Mouse (Mus musculus): Measurements from ENCODE around the gene Olfr373. TPM values are rescaled to one million over a fixed set of nuclear protein-coding genes. Genes with fewer than 3 reads are reported as not detected.
"Not testable (repeated sequence)": the region's sequence is repeated elsewhere in the genome, so short reads cannot be mapped to it uniquely, and the experiment has no call there.

The Olfr373 gene
- total and polyA plus RNA-seq, 3 experiments: 0.29 TPM; not detected in 2

GRCm38 (mm10) chr8:72121486-72121885, 38.5 kb downstream of the Olfr373 start:
- H3K4me2 ChIP-seq (ENCODE audit: insufficient read depth, low read depth, poor library complexity, severe bottlenecking); H3K9me3 ChIP-seq (replicated peaks; ENCODE audit: low read length); dilution Hi-C loops (cut with MboI; ENCODE audit: extremely low pct_ligation_motif_present, extremely low pct_unique_long_range_greater_than_20kb, low sequenced_read_pairs); H3K9ac ChIP-seq (ENCODE audit: insufficient read depth, low read depth); H3K36me3 ChIP-seq (replicated peaks in 1 of 2; ENCODE audit: control insufficient read depth in 1 of 2, insufficient read depth in 1 of 2, low read length in 1 of 2); H3K27me3 ChIP-seq (replicated peaks); H3K79me2 ChIP-seq (replicated peaks; ENCODE audit: control insufficient read depth, extremely low read depth, insufficient read depth, poor library complexity, severe bottlenecking); H3K27ac ChIP-seq (ENCODE audit: insufficient read depth, low read depth); DNase-seq (ENCODE audit: extremely low read depth); H3K4me1 ChIP-seq (ENCODE audit: control insufficient read depth in 1 of 2, insufficient read depth in 2 of 2); H3K4me3 ChIP-seq (replicated peaks in 1 of 3; ENCODE audit: low read depth in 2 of 3, low read length in 2 of 3, poor library complexity in 1 of 3): not testable (repeated sequence)
- in situ Hi-C loops (cut with MboI; ENCODE audit: low pct_ligation_motif_present, low pct_unique_long_range_greater_than_20kb, low sequenced_read_pairs): loop anchor here (25.0 kb wide), 1 partner anchor 984 kb away; no protein-coding TSS in a partner anchor

GRCm38 (mm10) chr8:72121997-72122396, 39.0 kb downstream of the Olfr373 start:
- no peaks in the 10 kb centered on the region for H3K79me2 ChIP-seq (replicated peaks; ENCODE audit: control insufficient read depth, extremely low read depth, insufficient read depth, poor library complexity, severe bottlenecking)
- no peaks in the 10 kb centered on the region for H3K27me3 ChIP-seq (replicated peaks)
- no peak overlapping the region for H3K27ac ChIP-seq (ENCODE audit: insufficient read depth, low read depth)
- no peak overlapping the region for H3K4me3 ChIP-seq (replicated peaks in 1 of 3; ENCODE audit: low read depth in 2 of 3, low read length in 2 of 3, poor library complexity in 1 of 3)
- no peak for TF ChIP-seq GABPA (IDR thresholded peaks at IDR 0.05; ENCODE audit: insufficient replicate concordance, low read depth, low read length)
- no peak for TF ChIP-seq CHD2 (IDR thresholded peaks at IDR 0.05; ENCODE audit: low read length)
- no peak for TF ChIP-seq UBTF (IDR thresholded peaks at IDR 0.05; ENCODE audit: low read depth, low read length)
- no peak for TF ChIP-seq ETS1 (conservative IDR thresholded peaks at IDR 0.05; ENCODE audit: low read depth, low read length)
- TF ChIP-seq NELFE (IDR thresholded peaks at IDR 0.05; ENCODE audit: low read depth, low read length): no peak
- TF ChIP-seq ZMIZ1 (IDR thresholded peaks at IDR 0.05; ENCODE audit: low read depth, low read length): no peak
- no peak for TF ChIP-seq USF2 (conservative IDR thresholded peaks at IDR 0.05; ENCODE audit: low read depth, low read length)
- no peak overlapping the region for H3K9ac ChIP-seq (ENCODE audit: insufficient read depth, low read depth)
- DNase-seq (ENCODE audit: extremely low read depth): no peak
- H3K9me3 ChIP-seq (replicated peaks; ENCODE audit: low read length): no peaks in the 10 kb centered on the region
- H3K36me3 ChIP-seq (replicated peaks in 1 of 2; ENCODE audit: control insufficient read depth in 1 of 2, insufficient read depth in 1 of 2, low read length in 1 of 2): no peaks in the 10 kb centered on the region
- dilution Hi-C loops (cut with MboI; ENCODE audit: extremely low pct_ligation_motif_present, extremely low pct_unique_long_range_greater_than_20kb, low sequenced_read_pairs) (no loop called here), in situ Hi-C loops (cut with MboI; ENCODE audit: low pct_ligation_motif_present, low pct_unique_long_range_greater_than_20kb, low sequenced_read_pairs) (loop anchor here (25.0 kb wide), 1 partner anchor 985 kb away; no protein-coding TSS in a partner anchor)
- no peak overlapping the region for H3K4me2 ChIP-seq (ENCODE audit: insufficient read depth, low read depth, poor library complexity, severe bottlenecking)
- no peaks in the 10 kb centered on the region for H3K4me1 ChIP-seq (ENCODE audit: control insufficient read depth in 1 of 2, insufficient read depth in 2 of 2)

GRCm38 (mm10) chr8:72127834-72128233, 44.9 kb downstream of the Olfr373 start:
- Histone ChIP-seq H3K4me3 (replicated peaks in 1 of 3; ENCODE audit: low read depth in 2 of 3, low read length in 2 of 3, poor library complexity in 1 of 3) (no peak overlapping the region), H3K36me3 (replicated peaks in 1 of 2; ENCODE audit: control insufficient read depth in 1 of 2, insufficient read depth in 1 of 2, low read length in 1 of 2) (no peaks in the 10 kb centered on the region), H3K27ac (ENCODE audit: insufficient read depth, low read depth) (no peak overlapping the region), H3K79me2 (replicated peaks; ENCODE audit: control insufficient read depth, extremely low read depth, insufficient read depth, poor library complexity, severe bottlenecking) (no peaks in the 10 kb centered on the region), H3K9ac (ENCODE audit: insufficient read depth, low read depth) (no peak overlapping the region), H3K4me2 (ENCODE audit: insufficient read depth, low read depth, poor library complexity, severe bottlenecking) (no peak overlapping the region), H3K9me3 (replicated peaks; ENCODE audit: low read length) (peaks cover 3% of the 10 kb centered on the region), H3K27me3 (replicated peaks) (no peaks in the 10 kb centered on the region), H3K4me1 (ENCODE audit: control insufficient read depth in 1 of 2, insufficient read depth in 2 of 2) (peaks cover 0 to 17% of the 10 kb centered on the region in 2 experiments; a peak in 2 of 4 replicates)
- no peak for TF ChIP-seq RAD21 (IDR thresholded peaks at IDR 0.05; ENCODE audit: low read depth, low read length)
- TF ChIP-seq MAFK (IDR thresholded peaks at IDR 0.05; ENCODE audit: insufficient replicate concordance, low read length): no peak
- no peak for TF ChIP-seq PAX5 (IDR thresholded peaks at IDR 0.05; ENCODE audit: low read length)
- TF ChIP-seq TBP (conservative IDR thresholded peaks at IDR 0.05; ENCODE audit: low read depth, low read length): no peak
- TF ChIP-seq JUN (IDR thresholded peaks at IDR 0.05; ENCODE audit: insufficient read depth, low read depth, low read length): no peak
- TF ChIP-seq MYC (IDR thresholded peaks at IDR 0.05; ENCODE audit: low read depth, low read length): no peak
- TF ChIP-seq EP300 (IDR thresholded peaks at IDR 0.05; ENCODE audit: low read length): no peak
- TF ChIP-seq RCOR1 (conservative IDR thresholded peaks at IDR 0.05; ENCODE audit: low read depth, low read length): no peak
- no peak for TF ChIP-seq CTCF (conservative IDR thresholded peaks at IDR 0.05 in 1 of 2, IDR thresholded peaks at IDR 0.05 in 1 of 2; ENCODE audit: low read depth in 2 of 2, low read length in 2 of 2)
- no peak for TF ChIP-seq IRF4 (IDR thresholded peaks at IDR 0.05; ENCODE audit: low read depth, low read length)
- no peak for TF ChIP-seq ELF1 (IDR thresholded peaks at IDR 0.05; ENCODE audit: low read depth, low read length)
- TF ChIP-seq ZC3H11A (IDR thresholded peaks at IDR 0.05; ENCODE audit: low read depth, low read length): no peak
- TF ChIP-seq JUND (conservative IDR thresholded peaks at IDR 0.05; ENCODE audit: low read depth, low read length): no peak
- TF ChIP-seq ETS1 (conservative IDR thresholded peaks at IDR 0.05; ENCODE audit: low read depth, low read length): no peak
- no peak for TF ChIP-seq GABPA (IDR thresholded peaks at IDR 0.05; ENCODE audit: insufficient replicate concordance, low read depth, low read length)
- no peak for TF ChIP-seq KAT2A (IDR thresholded peaks at IDR 0.05; ENCODE audit: insufficient replicate concordance, low read length)
- TF ChIP-seq ZNF384 (IDR thresholded peaks at IDR 0.05; ENCODE audit: low read depth, low read length): no peak
- no peak for TF ChIP-seq MXI1 (IDR thresholded peaks at IDR 0.05; ENCODE audit: low read depth, low read length)
- dilution Hi-C loops (cut with MboI; ENCODE audit: extremely low pct_ligation_motif_present, extremely low pct_unique_long_range_greater_than_20kb, low sequenced_read_pairs) (no loop called here), in situ Hi-C loops (cut with MboI; ENCODE audit: low pct_ligation_motif_present, low pct_unique_long_range_greater_than_20kb, low sequenced_read_pairs) (no loop called here)
- DNase-seq (ENCODE audit: extremely low read depth): no peak
